Mouse (Mus musculus): ENCODE data around the gene Usp5. TPM values are rescaled to one million over a fixed set of nuclear protein-coding genes. Genes with fewer than 3 reads are reported as not detected.

Gene Usp5
- polyA plus RNA-seq, 2 experiments, result 105 to 115 TPM

- Histone ChIP-seq H3K4me3 (replicated peaks; ENCODE audit: low read length) (peak overlapping the region; percentile 58), H3K4me2 (replicated peaks; ENCODE audit: low read depth, low read length, severe bottlenecking) (peak overlapping the region; percentile 95), H3K9ac (ENCODE audit: low read depth, low read length, severe bottlenecking) (peak overlapping the region; percentile 64), H3K27me3 (ENCODE audit: control insufficient read depth, insufficient read depth, low read length) (no peaks in the 10 kb centered on the region), H3K4me1 (ENCODE audit: control insufficient read depth, insufficient read depth, low read length) (peaks cover 26% of the 10 kb centered on the region), H3K9me3 (ENCODE audit: control insufficient read depth, low read length) (no peaks in the 10 kb centered on the region), H3K36me3 (ENCODE audit: control insufficient read depth, insufficient read depth, low read length) (peaks cover 29% of the 10 kb centered on the region), H3K27ac (replicated peaks; ENCODE audit: low read depth, low read length) (peak overlapping the region; percentile 86)
- no peak for TF ChIP-seq POLR2A (IDR thresholded peaks at IDR 0.05; ENCODE audit: borderline replicate concordance, extremely low read depth, insufficient read depth, insufficient read length)
- peak; percentile 24 for ATAC-seq (ENCODE audit: low FRiP score, low read depth)
- DNase-seq (ENCODE audit: low spot score), result peak; percentile 76
- WGBS, result 1% methylated on average over 35 of the region's 35 CpGs
These were observed 20.1 kb downstream of the Usp5 start for GRCm38 (mm10) chr6:124809052-124809774.

- peak within 1 kb of the TSS; percentile 86 for H3K27ac ChIP-seq (replicated peaks; ENCODE audit: low read depth, low read length)
- TF ChIP-seq POLR2A (IDR thresholded peaks at IDR 0.05; ENCODE audit: borderline replicate concordance, extremely low read depth, insufficient read depth, insufficient read length), result no peak
- peak; percentile 62 for DNase-seq (ENCODE audit: low spot score)
- peak within 1 kb of the TSS; percentile 95 for H3K4me2 ChIP-seq (replicated peaks; ENCODE audit: low read depth, low read length, severe bottlenecking)
- 6% methylated on average over 29 of the region's 29 CpGs for WGBS
- ATAC-seq (ENCODE audit: low FRiP score, low read depth), result peak; percentile 62
- H3K27me3 ChIP-seq (ENCODE audit: control insufficient read depth, insufficient read depth, low read length), result no peaks in the 10 kb centered on the region
- no peaks in the 10 kb centered on the region for H3K9me3 ChIP-seq (ENCODE audit: control insufficient read depth, low read length)
- H3K4me1 ChIP-seq (ENCODE audit: control insufficient read depth, insufficient read depth, low read length), result peaks cover 25% of the 10 kb centered on the region
- peak within 1 kb of the TSS; percentile 64 for H3K9ac ChIP-seq (ENCODE audit: low read depth, low read length, severe bottlenecking)
- H3K36me3 ChIP-seq (ENCODE audit: control insufficient read depth, insufficient read depth, low read length), result peaks cover 29% of the 10 kb centered on the region
- H3K4me3 ChIP-seq (replicated peaks; ENCODE audit: low read length), result peak within 1 kb of the TSS; percentile 58
These were observed 20.8 kb downstream of the Usp5 start, which contains the start of gene Spsb2 for GRCm38 (mm10) chr6:124808358-124809012. TSS of gene Spsb2 (plus strand) at chr6:124808661.

GRCm38 (mm10) chr6:124807986-124808357 is 21.3 kb downstream of the Usp5 start:
- Histone ChIP-seq H3K36me3 (ENCODE audit: control insufficient read depth, insufficient read depth, low read length) (peaks cover 29% of the 10 kb centered on the region), H3K9ac (ENCODE audit: low read depth, low read length, severe bottlenecking) (0 out of 2 replicates have a peak overlapping the region, but pooled peaks have one; percentile 64), H3K27me3 (ENCODE audit: control insufficient read depth, insufficient read depth, low read length) (no peaks in the 10 kb centered on the region), H3K4me3 (replicated peaks; ENCODE audit: low read length) (peak overlapping the region; percentile 58), H3K4me2 (replicated peaks; ENCODE audit: low read depth, low read length, severe bottlenecking) (peak overlapping the region; percentile 95), H3K27ac (replicated peaks; ENCODE audit: low read depth, low read length) (peak overlapping the region; percentile 59; the same call in 1 of the 2 replicates), H3K4me1 (ENCODE audit: control insufficient read depth, insufficient read depth, low read length) (peaks cover 25% of the 10 kb centered on the region), H3K9me3 (ENCODE audit: control insufficient read depth, low read length) (no peaks in the 10 kb centered on the region)
- WGBS, result 82% methylated on average over 6 of the region's 6 CpGs
- ATAC-seq (ENCODE audit: low FRiP score, low read depth) (no peak), DNase-seq (ENCODE audit: low spot score) (no peak)
- TF ChIP-seq POLR2A (IDR thresholded peaks at IDR 0.05; ENCODE audit: borderline replicate concordance, extremely low read depth, insufficient read depth, insufficient read length), result no peak

GRCm38 (mm10) chr6:124807366-124807765 is 21.9 kb downstream of the Usp5 start:
- H3K27ac ChIP-seq (replicated peaks; ENCODE audit: low read depth, low read length), result no peak overlapping the region
- no peak for DNase-seq (ENCODE audit: low spot score)

GRCm38 (mm10) chr6:124806446-124807140 is 22.7 kb downstream of the Usp5 start:
- Histone ChIP-seq H3K27ac (replicated peaks; ENCODE audit: low read depth, low read length) (peak overlapping the region; percentile 86), H3K4me1 (ENCODE audit: control insufficient read depth, insufficient read depth, low read length) (peaks cover 14% of the 10 kb centered on the region), H3K9me3 (ENCODE audit: control insufficient read depth, low read length) (no peaks in the 10 kb centered on the region), H3K36me3 (ENCODE audit: control insufficient read depth, insufficient read depth, low read length) (peaks cover 16% of the 10 kb centered on the region), H3K4me3 (replicated peaks; ENCODE audit: low read length) (peak overlapping the region; percentile 45; the same call in 1 of the 2 replicates), H3K27me3 (ENCODE audit: control insufficient read depth, insufficient read depth, low read length) (no peaks in the 10 kb centered on the region), H3K9ac (ENCODE audit: low read depth, low read length, severe bottlenecking) (no peak overlapping the region), H3K4me2 (replicated peaks; ENCODE audit: low read depth, low read length, severe bottlenecking) (peak overlapping the region; percentile 75)
- no peak for ATAC-seq (ENCODE audit: low FRiP score, low read depth)
- no peak for DNase-seq (ENCODE audit: low spot score)
- TF ChIP-seq POLR2A (IDR thresholded peaks at IDR 0.05; ENCODE audit: borderline replicate concordance, extremely low read depth, insufficient read depth, insufficient read length), result no peak
- 72% methylated on average over 7 of the region's 7 CpGs for WGBS

More at GRCm38 (mm10) chr6:124807366-124807765, 21.9 kb downstream of the Usp5 start:
- no peak for ATAC-seq (ENCODE audit: low FRiP score, low read depth)
- Histone ChIP-seq H3K4me2 (replicated peaks; ENCODE audit: low read depth, low read length, severe bottlenecking) (no peak overlapping the region), H3K27me3 (ENCODE audit: control insufficient read depth, insufficient read depth, low read length) (no peaks in the 10 kb centered on the region), H3K36me3 (ENCODE audit: control insufficient read depth, insufficient read depth, low read length) (peaks cover 24% of the 10 kb centered on the region), H3K4me1 (ENCODE audit: control insufficient read depth, insufficient read depth, low read length) (peaks cover 20% of the 10 kb centered on the region), H3K4me3 (replicated peaks; ENCODE audit: low read length) (no peak overlapping the region), H3K9ac (ENCODE audit: low read depth, low read length, severe bottlenecking) (no peak overlapping the region), H3K9me3 (ENCODE audit: control insufficient read depth, low read length) (no peaks in the 10 kb centered on the region)
- WGBS, result 81% methylated on average over 4 of the region's 4 CpGs
- TF ChIP-seq POLR2A (IDR thresholded peaks at IDR 0.05; ENCODE audit: borderline replicate concordance, extremely low read depth, insufficient read depth, insufficient read length), result no peak
